Mouse (Mus musculus): ENCODE results near the gene Spsb3. TPM values are rescaled to one million over a fixed set of nuclear protein-coding genes. Genes with fewer than 3 reads are reported as not detected.

Spsb3 gene
- polyA plus RNA-seq, 1 experiment from 2014 or later: 71.7 TPM

DNA sequence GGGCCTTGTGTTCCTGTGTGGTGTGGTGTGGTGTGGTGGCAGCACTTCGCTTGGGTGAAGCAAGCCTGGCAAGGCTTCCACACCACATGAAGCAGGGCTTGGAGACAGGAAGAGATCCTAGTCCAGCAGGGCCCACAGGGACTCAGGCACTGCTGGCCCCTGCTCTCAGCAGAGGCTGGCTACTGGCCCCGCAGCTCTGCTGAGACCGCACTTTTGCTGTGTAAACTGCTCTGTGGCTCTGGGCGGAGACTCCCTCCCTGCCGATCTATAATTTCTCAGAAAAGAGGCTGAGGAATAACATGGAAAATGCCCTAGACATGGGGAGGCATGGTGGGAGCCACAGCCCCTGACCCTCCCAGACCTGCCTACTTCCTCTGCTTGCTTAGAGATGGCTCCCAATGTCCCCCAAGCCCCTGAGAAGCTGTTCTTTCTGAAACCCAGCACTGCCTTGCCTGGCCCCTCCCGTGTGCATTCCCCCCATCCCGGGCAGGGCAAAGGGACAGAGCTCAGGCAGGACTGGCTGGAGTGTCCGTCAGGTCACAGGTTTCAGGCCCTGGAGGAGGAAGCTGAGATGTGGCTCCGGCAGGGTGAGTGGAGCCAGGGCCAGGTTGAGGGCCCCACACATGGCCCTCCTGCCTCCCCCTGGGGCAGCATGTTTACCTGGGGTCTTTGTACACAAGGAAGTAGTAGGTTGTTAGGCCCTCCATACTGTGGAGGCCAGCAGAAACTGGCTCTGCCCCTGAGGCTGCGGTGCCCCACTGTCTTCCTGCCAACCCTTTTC is 8.9 kb upstream of the Spsb3 start:
- H3K9me3 ChIP-seq: no peaks in the 10 kb centered on the region
- no peak overlapping the region for H3K4me3 ChIP-seq (replicated peaks)
- H3K4me2 ChIP-seq (replicated peaks): no peak overlapping the region
- H3K4me1 ChIP-seq (replicated peaks): no peaks in the 10 kb centered on the region
- no peak overlapping the region for H3K27ac ChIP-seq
- H3K27me3 ChIP-seq: no peaks in the 10 kb centered on the region
- H3K36me3 ChIP-seq: peaks cover 2% of the 10 kb centered on the region
- WGBS: 76% methylated on average over 10 of the region's 10 CpGs
- ATAC-seq: no peak
- H3K9ac ChIP-seq (replicated peaks): no peak overlapping the region; the same call in 1 of the 2 replicates

DNA sequence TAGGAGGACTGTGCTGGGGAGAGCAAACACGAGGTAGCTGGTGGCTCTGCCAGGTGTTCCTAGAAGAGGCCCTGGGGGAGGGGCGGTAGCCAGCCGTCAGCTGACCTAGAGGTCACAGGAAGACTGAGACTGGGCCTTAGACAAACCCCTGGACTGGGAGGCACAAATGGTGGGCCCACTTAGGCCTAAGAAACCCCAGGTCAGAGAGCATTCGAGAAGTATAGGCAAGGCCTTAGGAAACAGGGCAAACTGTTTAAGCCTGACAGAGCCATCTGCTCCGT is 8.4 kb upstream of the Spsb3 start:
- no peak overlapping the region for H3K9ac ChIP-seq (replicated peaks)
- H3K4me2 ChIP-seq (replicated peaks): no peak overlapping the region
- no peaks in the 10 kb centered on the region for H3K9me3 ChIP-seq
- no peaks in the 10 kb centered on the region for H3K4me1 ChIP-seq (replicated peaks)
- ATAC-seq: no peak
- no peak overlapping the region for H3K27ac ChIP-seq
- no peak overlapping the region for H3K4me3 ChIP-seq (replicated peaks)
- 43% methylated on average over 5 of the region's 5 CpGs for WGBS
- H3K36me3 ChIP-seq: peaks cover 7% of the 10 kb centered on the region
- H3K27me3 ChIP-seq: no peaks in the 10 kb centered on the region

DNA sequence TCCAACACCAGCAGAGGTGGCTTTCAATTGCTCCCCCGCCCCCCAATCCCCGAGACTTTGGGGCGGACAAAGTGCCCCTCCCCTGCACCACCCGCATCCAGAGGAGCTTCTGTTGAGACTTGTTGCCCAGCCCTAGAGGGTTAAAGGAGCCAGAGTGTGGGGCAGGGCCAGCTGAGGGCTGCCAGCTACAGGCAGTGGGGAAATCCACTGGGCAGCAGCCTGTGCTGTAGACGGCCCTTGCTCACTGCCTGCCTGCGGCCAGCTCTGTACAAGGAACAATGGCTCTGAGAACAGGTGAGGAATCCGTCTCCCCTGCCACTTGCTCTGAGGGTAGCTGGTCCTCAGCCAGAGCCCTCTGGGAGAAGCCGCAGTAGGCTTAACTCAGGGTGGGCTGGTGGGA is 7.9 kb upstream of the Spsb3 start:
- H3K27ac ChIP-seq: no peak overlapping the region
- no peak overlapping the region for H3K4me2 ChIP-seq (replicated peaks)
- H3K9ac ChIP-seq (replicated peaks): no peak overlapping the region
- 76% methylated on average over 8 of the region's 8 CpGs for WGBS
- no peaks in the 10 kb centered on the region for H3K27me3 ChIP-seq
- no peaks in the 10 kb centered on the region for H3K9me3 ChIP-seq
- no peak overlapping the region for H3K4me3 ChIP-seq (replicated peaks)
- H3K4me1 ChIP-seq (replicated peaks): no peaks in the 10 kb centered on the region
- peaks cover 12% of the 10 kb centered on the region for H3K36me3 ChIP-seq
- no peak for ATAC-seq

DNA sequence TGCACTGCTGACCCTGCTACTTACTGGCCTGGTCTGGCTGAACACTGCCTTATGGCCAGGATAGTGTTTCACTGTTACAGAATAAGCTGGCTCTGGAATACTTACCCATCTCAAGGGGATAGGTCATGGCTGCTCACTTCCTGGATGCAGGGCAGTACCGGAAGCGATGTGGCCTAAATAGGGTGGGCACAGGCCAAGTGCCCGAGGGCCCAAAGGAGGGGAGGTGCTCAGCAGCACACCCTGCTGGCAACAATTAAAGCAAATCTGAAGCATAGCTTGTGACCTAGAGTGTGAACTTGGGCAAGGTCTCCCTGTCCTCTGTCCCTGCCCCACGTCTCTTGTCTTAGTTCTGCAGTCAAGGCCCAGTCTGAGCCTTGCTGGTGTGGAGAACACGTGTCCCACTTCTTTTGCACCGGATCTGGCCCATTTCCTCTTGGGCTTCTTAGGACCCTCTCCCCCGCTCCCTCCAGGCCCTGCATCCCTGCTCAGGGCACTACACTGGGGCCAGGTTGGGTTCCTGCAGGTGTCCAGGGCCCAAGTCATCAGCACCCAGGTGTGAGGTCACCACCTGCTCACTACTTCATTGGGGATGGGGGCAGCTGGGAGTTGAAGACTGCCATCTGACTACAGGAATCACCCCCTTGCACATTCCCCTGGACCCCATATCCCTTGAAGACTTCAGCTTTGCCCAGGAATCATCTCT is 4.6 kb upstream of the Spsb3 start:
- Histone ChIP-seq H3K4me2 (replicated peaks) (no peak overlapping the region), H3K4me3 (replicated peaks) (no peak overlapping the region), H3K36me3 (peaks cover 23% of the 10 kb centered on the region), H3K9me3 (no peaks in the 10 kb centered on the region), H3K9ac (replicated peaks) (no peak overlapping the region), H3K27me3 (no peaks in the 10 kb centered on the region), H3K4me1 (replicated peaks) (peaks cover 10% of the 10 kb centered on the region), H3K27ac (no peak overlapping the region)
- WGBS: 45% methylated on average over 7 of the region's 7 CpGs
- no peak for ATAC-seq

DNA sequence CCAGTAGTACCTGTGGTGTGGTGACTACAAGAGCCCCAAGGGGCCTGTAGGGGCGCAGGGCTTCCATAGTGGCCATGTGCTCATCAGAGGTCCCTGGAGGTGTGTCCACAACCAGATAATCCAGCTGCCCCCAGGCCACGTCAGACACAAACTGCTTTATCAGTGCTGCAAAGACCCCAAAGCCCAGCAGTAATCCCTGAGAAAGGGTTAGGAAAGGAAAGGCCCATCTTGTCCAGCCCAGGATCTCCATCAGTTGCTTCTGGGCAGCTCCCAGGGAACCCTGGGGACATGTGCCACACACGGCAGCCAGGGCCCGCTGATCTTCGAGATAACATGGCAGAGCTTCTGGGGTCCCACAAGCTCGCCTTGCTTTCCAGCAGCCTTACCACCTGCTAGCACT is 2.1 kb upstream of the Spsb3 start:
- no peak overlapping the region for H3K9ac ChIP-seq (replicated peaks)
- 87% methylated on average over 6 of the region's 6 CpGs for WGBS
- no peak for ATAC-seq

DNA sequence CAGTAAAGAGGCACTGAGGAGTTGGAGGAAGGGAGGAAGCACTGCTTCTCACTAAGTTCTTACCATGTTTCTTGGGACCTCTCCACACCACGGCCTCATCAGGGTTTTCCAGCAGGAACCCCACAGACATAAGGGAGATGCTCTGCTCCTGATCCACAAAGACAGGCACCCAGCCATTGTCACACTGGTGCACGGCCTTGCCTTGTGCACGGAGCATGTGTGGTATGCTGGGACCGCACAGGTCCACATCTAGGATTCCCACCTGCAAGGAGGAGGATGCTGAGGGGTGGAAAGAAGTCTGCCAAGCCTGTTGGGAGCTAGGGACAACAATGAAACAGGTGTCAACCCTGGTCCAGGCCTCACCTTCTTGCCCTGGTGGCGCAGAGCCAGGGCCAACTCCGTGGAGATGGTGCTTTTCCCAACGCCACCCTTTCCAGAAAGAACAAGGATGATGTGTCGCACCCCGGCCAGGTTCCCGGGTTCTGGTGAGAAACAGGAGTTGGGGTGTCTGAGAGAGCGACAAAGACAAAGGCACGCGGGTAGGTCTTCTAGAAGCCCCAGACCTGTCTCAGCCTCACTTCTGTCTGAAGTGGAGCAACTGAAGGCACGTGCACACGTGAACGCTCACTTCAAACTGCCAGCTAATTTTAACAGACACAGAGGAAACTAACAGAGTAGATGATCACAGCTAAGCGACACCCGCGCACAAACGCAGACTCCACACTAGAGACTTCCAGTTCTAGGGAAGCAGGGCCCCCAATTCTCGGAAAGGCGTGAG is 898 bp upstream of the Spsb3 start:
- Histone ChIP-seq H3K9me3 (no peaks in the 10 kb centered on the region), H3K36me3 (peaks cover 42% of the 10 kb centered on the region), H3K4me2 (replicated peaks) (peak overlapping the region; percentile 90), H3K27ac (no peak overlapping the region), H3K27me3 (no peaks in the 10 kb centered on the region), H3K4me1 (replicated peaks) (peaks cover 32% of the 10 kb centered on the region), H3K4me3 (replicated peaks) (peak overlapping the region; percentile 87), H3K9ac (replicated peaks) (peak overlapping the region; percentile 54)
- WGBS: 26% methylated on average over 22 of the region's 22 CpGs
- ATAC-seq: no peak

More for the DNA sequence above, 2.1 kb upstream of the Spsb3 start:
- Histone ChIP-seq H3K27me3 (no peaks in the 10 kb centered on the region), H3K36me3 (peaks cover 31% of the 10 kb centered on the region), H3K4me1 (replicated peaks) (peaks cover 32% of the 10 kb centered on the region), H3K4me2 (replicated peaks) (no peak overlapping the region), H3K9me3 (no peaks in the 10 kb centered on the region), H3K27ac (no peak overlapping the region), H3K4me3 (replicated peaks) (no peak overlapping the region; the same call in 1 of the 2 replicates)

DNA sequence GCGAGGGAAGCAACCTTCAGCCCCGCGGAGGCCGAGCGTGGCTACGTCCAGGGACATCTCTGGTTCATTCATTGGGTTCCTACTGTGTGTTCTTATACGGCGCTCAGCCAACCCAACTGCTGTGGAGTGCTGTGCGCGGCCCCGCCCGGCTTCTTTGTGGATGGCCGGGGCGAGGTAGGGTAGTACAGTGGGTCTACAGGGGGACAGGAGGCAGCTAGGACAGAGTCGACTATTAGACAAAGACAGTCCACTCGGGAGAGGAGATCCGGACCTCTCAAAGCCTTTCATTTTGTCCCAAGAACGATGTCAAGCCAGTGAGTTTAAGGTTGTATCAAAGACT is 459 bp downstream of the Spsb3 start:
- H3K9me3 ChIP-seq: no peaks in the 10 kb centered on the region
- no peaks in the 10 kb centered on the region for H3K27me3 ChIP-seq
- H3K9ac ChIP-seq (replicated peaks): peak overlapping the region; percentile 92
- H3K4me2 ChIP-seq (replicated peaks): peak overlapping the region; percentile 92
- peak overlapping the region; percentile 81 for H3K27ac ChIP-seq
- peaks cover 32% of the 10 kb centered on the region for H3K4me1 ChIP-seq (replicated peaks)
- ATAC-seq: peak; percentile 51
- WGBS: under 1% methylated on average over 18 of the region's 18 CpGs
- peaks cover 56% of the 10 kb centered on the region for H3K36me3 ChIP-seq
- H3K4me3 ChIP-seq (replicated peaks): peak overlapping the region; percentile 87

DNA sequence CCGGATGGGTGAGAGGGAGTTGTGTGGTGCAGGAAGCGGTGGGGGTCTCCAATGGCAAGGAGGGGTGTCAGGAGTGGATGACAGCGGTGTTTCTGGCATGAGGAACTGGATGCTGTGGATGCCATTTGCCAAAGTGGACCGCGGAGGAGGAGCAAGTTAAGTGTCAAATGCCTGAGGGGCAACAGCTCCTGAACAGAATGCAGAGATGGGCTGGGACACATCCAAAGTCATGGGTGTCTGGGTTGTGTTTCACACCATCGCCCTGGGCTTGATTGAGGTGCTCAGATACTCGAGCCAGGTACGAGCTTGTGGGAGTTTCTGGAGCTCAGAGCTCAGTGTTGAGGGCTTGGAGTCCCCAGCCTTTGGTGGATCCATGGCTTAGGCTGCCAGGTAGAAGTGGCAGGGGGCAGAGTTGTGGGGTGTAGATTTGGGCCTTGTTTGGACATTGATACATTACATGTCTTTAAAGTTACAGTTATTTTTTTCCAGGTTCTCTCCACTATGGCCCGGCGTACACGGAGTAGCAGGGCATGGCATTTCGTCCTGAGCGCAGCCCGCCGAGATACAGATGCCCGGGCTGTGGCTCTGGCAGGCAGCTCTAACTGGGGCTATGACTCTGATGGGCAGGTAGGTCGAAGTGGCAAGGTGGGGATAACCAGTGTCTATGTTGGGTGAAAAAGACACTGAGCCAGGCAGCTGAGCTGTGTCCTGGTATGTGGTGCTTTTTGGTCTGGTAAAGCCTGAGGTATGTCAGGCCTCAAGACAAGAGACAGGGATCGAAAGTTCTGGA is 1.0 kb downstream of the Spsb3 start:
- no peak for ATAC-seq
- Histone ChIP-seq H3K4me2 (replicated peaks) (peak overlapping the region; percentile 92), H3K4me1 (replicated peaks) (peaks cover 32% of the 10 kb centered on the region), H3K36me3 (peaks cover 60% of the 10 kb centered on the region), H3K27ac (peak overlapping the region; percentile 81; the same call in 1 of the 2 replicates), H3K4me3 (replicated peaks) (peak overlapping the region; percentile 87), H3K27me3 (no peaks in the 10 kb centered on the region), H3K9ac (replicated peaks) (peak overlapping the region; percentile 92), H3K9me3 (no peaks in the 10 kb centered on the region)
- 70% methylated on average over 18 of the region's 18 CpGs for WGBS

DNA sequence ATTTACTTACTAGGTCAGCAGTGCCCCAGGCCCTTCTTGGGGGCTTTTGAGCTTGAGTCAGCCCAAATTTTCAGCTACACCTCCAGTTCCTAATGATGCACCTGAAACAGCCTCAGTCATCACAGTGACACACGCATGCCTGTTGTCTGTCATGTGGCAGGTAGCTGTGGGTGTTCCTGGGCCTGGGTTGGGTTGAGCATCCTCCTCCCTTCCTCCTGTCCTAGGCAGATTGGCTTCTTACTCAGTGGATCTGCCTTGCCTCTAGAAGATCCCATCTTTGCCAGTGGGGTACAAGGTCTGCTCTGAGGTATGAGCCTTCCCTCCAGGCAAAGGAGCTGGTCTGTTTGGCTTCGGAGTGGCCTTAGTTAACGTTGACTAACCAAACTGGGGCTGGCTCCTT is 2.4 kb downstream of the Spsb3 start:
- no peaks in the 10 kb centered on the region for H3K9me3 ChIP-seq
- peaks cover 39% of the 10 kb centered on the region for H3K4me1 ChIP-seq (replicated peaks)
- no peak for ATAC-seq
- peaks cover 60% of the 10 kb centered on the region for H3K36me3 ChIP-seq
- no peak overlapping the region for H3K4me2 ChIP-seq (replicated peaks)
- H3K27ac ChIP-seq: no peak overlapping the region
- no peak overlapping the region for H3K9ac ChIP-seq (replicated peaks)
- H3K27me3 ChIP-seq: no peaks in the 10 kb centered on the region
- H3K4me3 ChIP-seq (replicated peaks): no peak overlapping the region
- WGBS: 94% methylated on average over 3 of the region's 3 CpGs

DNA sequence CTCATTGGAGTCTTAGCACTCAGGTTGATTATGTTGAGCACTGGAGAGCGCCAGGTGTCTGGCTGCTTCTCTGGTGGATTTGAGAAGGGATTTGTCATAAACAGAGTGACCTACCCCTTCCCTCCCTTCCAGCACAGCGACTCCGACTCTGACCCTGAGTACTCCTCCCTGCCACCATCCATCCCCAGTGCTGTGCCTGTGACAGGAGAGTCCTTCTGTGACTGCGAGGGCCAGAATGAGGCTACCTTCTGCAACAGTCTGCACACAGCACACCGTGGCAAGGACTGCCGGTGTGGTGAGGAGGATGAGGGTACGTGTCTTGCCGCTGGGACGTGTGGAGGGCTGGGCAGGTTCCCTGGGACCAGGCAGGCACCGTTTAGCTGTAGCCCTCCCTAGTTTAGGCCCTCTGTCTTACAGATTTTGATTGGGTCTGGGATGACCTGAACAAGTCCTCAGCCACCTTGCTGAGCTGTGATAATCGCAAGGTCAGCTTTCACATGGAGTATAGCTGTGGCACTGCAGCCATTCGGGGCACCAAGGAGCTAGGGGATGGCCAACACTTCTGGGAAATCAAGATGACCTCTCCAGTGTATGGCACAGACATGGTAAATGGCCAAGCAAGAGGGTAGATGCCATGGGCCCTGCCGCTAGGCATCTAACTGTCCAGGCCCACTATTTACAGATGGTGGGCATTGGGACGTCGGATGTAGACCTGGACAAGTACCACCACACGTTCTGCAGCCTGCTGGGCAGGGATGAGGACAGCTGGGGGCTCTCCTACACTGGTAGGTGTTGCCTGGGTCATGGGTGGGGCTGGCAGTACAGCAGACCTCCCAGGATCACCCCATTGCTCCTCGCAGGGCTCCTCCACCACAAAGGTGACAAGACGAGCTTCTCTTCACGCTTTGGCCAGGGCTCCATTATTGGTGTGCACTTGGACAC is 4.0 kb downstream of the Spsb3 start:
- Histone ChIP-seq H3K36me3 (peaks cover 52% of the 10 kb centered on the region), H3K27me3 (no peaks in the 10 kb centered on the region), H3K4me1 (replicated peaks) (peaks cover 41% of the 10 kb centered on the region), H3K4me2 (replicated peaks) (no peak overlapping the region), H3K9ac (replicated peaks) (no peak overlapping the region), H3K4me3 (replicated peaks) (no peak overlapping the region), H3K9me3 (no peaks in the 10 kb centered on the region), H3K27ac (no peak overlapping the region)
- no peak for ATAC-seq
- WGBS: 90% methylated on average over 19 of the region's 19 CpGs

DNA sequence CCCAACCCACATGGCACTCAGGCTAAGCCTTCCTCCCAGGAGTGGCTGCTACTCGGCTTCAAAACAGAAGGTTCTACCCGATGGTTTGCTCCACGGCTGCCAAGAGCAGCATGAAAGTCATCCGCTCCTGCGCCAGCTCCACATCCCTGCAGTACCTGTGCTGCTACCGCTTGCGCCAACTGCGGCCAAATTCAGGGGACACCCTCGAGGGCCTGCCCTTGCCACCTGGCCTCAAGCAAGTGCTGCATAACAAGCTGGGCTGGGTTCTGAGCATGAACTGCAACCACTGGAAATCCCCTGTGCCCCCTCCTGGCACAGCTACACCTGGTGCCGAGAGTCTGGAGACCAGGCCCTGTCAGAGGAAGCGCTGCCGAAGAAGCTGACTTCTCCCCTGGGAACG is 4.9 kb downstream of the Spsb3 start:
- no peak for ATAC-seq
- 89% methylated on average over 13 of the region's 13 CpGs for WGBS
- H3K36me3 ChIP-seq: peaks cover 52% of the 10 kb centered on the region

More for the DNA sequence above, 4.9 kb downstream of the Spsb3 start:
- H3K4me3 ChIP-seq (replicated peaks): no peak overlapping the region
- H3K4me1 ChIP-seq (replicated peaks): peaks cover 46% of the 10 kb centered on the region
- no peak overlapping the region for H3K27ac ChIP-seq
- no peak overlapping the region for H3K9ac ChIP-seq (replicated peaks)
- no peaks in the 10 kb centered on the region for H3K9me3 ChIP-seq
- H3K4me2 ChIP-seq (replicated peaks): no peak overlapping the region
- H3K27me3 ChIP-seq: no peaks in the 10 kb centered on the region
